Mouse (Mus musculus) liver, embryonic 14.5 days (tissue): ENCODE data around the gene Eif5a. TPM values are rescaled to one million over a fixed set of nuclear protein-coding genes. Genes with fewer than 3 reads are reported as not detected.
A peak's percentile ranks its signal among the peaks of the same experiment; 100 is the strongest.

Source experiments
- ATAC-seq: fragments of 200-750 bp; cut with Nextera tagmentation; 2 replicates; pipeline ENCODE4 v1.8.0; 2017; ENCODE audit warnings: moderate number of reproducible peaks, mild to moderate bottlenecking, moderate library complexity; ENCODE audit not compliant: insufficient read depth
- DNase-seq, 3 experiments: peaks; one replicate each; pipeline ENCODE4 v3.0.0-alpha.2; 2012 to 2013; ENCODE audit warnings: low read depth in 3 of 3, low spot score in 3 of 3
- H3K27ac ChIP-seq: fragments of 300-500 bp; sonication (generic); 2 replicates; pipeline ENCODE4 v1.5.1; 2014; ENCODE audit warnings: moderate library complexity, mild to moderate bottlenecking, control low read depth, inconsistent platforms
- H3K27me3 ChIP-seq: fragments of 300-500 bp; sonication (generic); 2 replicates; pipeline ENCODE4 v1.6.1; 2014; ENCODE audit warnings: mild to moderate bottlenecking, low read length, moderate library complexity; ENCODE audit not compliant: control insufficient read depth, insufficient read depth
- H3K36me3 ChIP-seq: fragments of 300-500 bp; sonication (generic); replicated peaks from 2 replicates; pipeline ENCODE4 v1.6.1; 2014; ENCODE audit warnings: low read depth; ENCODE audit not compliant: control insufficient read depth, insufficient read depth
- H3K4me1 ChIP-seq, 2 experiments: fragments of 200-500 bp in 1 of 2; fragments of 300-500 bp in 1 of 2; sonication (generic) in 1 of 2; replicated peaks; 2 replicates each; pipeline ENCODE4 v1.6.1; 2012 to 2014; ENCODE audit warnings: antibody characterized with exemption in 1 of 2, inconsistent platforms in 1 of 2, low read length in 1 of 2; ENCODE audit not compliant: control insufficient read depth in 2 of 2, insufficient read depth in 2 of 2
- H3K4me2 ChIP-seq: fragments of 300-500 bp; sonication (generic); 2 replicates; pipeline ENCODE4 v1.6.1; 2014; ENCODE audit warnings: low read depth, mild to moderate bottlenecking, control low read depth, moderate library complexity
- H3K4me3 ChIP-seq, 2 experiments: fragments of 200-500 bp in 1 of 2; fragments of 300-500 bp in 1 of 2; sonication (generic) in 1 of 2; 2 replicates each; pipeline ENCODE4 v1.5.1; 2012 to 2014; ENCODE audit warnings: low read depth in 2 of 2, low read length in 2 of 2, mild to moderate bottlenecking in 2 of 2, control low read depth in 1 of 2, inconsistent platforms in 1 of 2, moderate library complexity in 1 of 2; ENCODE audit not compliant: insufficient read depth in 1 of 2
- H3K9ac ChIP-seq: fragments of 300-500 bp; sonication (generic); replicated peaks from 2 replicates; pipeline ENCODE4 v1.6.1; 2014; ENCODE audit warnings: mild to moderate bottlenecking, control low read depth, moderate library complexity
- H3K9me3 ChIP-seq: fragments of 300-500 bp; sonication (generic); 2 replicates; pipeline ENCODE4 v1.6.1; 2016; ENCODE audit warnings: low read length, mixed read lengths; ENCODE audit not compliant: control insufficient read depth
- CTCF ChIP-seq: IDR thresholded peaks from 2 replicates; pipeline ENCODE4 v1.5.1; 2016; ENCODE audit warnings: antibody characterized with exemption, low read depth, control low read depth
- EP300 ChIP-seq: IDR thresholded peaks from 2 replicates; pipeline ENCODE4 v1.6.1; 2016; ENCODE audit warnings: antibody characterized with exemption, low read depth
- WGBS: fragments of 180-500 bp; shearing (Covaris S2); extraction: QIAGEN DNeasy Blood & Tissue Kit; methylation state at CpG from one replicate; pipeline ENCODE4 v1.1.7; 2014; ENCODE audit not compliant: insufficient replicate concordance; 5-methylcytosine and 5-hydroxymethylcytosine counted together
- polyA plus RNA-seq, 2 experiments: library from polyadenylated mRNA; depleted of rRNA in 1 of 2; stranded (reverse) in 1 of 2; unstranded in 1 of 2; fragments of >200 nt; fragmentation: Nextera tagmentation in 1 of 2; extraction: Ambion mirVana in 1 of 2; gene quantifications; 2 replicates each; pipeline versions ENCODE4 v1.2.1 to v1.2.3; 2012 to 2014

Eif5a gene
- polyA plus RNA-seq, 2 experiments, result 846 to 1,316 TPM

DNA sequence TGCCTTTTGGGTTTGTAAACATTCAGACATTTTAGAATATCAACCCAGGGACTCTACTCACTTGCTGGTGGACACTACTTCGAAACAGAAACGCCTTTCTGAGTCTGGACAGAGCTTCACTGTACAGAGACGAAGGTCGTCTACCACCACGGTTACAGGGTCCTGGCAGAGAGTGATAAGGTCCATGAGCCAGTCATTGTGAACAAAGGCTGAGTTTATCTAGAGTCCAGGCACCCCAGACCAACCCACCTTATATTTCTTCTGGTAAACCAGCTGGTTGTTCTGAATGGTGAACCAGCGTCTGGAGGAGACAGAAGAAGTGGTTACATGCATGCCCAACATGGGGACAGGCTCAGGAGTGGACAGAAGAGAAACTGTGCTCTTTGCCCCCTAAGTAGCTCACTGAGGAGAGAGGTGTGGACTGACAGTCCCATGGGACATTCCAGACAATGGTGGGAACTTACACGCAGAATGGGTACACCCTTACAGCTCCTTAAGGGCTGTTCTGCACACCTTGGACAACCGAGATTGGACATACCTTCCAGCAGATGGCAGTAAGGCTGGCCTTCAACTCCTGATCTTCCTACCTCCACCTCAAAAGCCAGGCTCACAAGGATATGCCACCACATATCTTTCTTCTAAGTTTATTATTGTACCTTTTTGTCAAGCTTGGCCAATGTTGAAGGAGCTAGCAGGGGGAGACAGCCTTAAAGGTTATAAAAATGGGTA is 34.7 kb downstream of the Eif5a start:
- no peaks in the 10 kb centered on the region for H3K9me3 ChIP-seq
- DNase-seq (peak in 1 of 3 experiments; percentile 59), ATAC-seq (peak; percentile 87)
- H3K4me2 ChIP-seq, result peak overlapping the region; percentile 42
- no peaks in the 10 kb centered on the region for H3K36me3 ChIP-seq
- peak overlapping the region; percentile 69 for H3K27ac ChIP-seq
- TF ChIP-seq CTCF, result peak; percentile 84
- TF ChIP-seq EP300, result peak; percentile 73
- H3K4me3 ChIP-seq, result no peak overlapping the region
- 8% methylated on average over 8 of the region's 8 CpGs for WGBS
- peaks cover 12 to 26% of the 10 kb centered on the region in 2 experiments for H3K4me1 ChIP-seq
- H3K9ac ChIP-seq, result peak overlapping the region; percentile 27; the same call in 1 of the 2 replicates
- no peaks in the 10 kb centered on the region for H3K27me3 ChIP-seq

DNA sequence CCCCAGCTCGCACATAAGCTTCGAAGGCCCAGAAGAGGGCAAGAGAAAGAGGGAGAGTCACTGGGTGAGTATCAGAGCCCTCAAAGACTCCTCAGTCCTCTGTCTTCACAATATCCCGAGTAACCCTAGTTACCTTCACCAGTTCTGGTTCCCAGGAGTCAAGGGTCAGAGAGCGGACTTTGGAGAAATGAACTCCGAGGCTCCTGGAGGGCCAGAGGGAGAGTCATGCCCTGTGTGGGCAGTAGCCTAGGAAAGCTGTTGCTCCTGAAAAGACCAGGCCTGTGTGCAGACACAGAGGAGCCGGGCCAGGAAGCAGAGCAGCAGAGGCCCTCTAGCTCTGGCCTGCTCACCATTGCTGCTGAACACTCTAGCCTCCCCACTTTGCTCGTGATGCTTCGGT is 37.1 kb downstream of the Eif5a start:
- H3K4me1 ChIP-seq, result peaks cover 19 to 30% of the 10 kb centered on the region in 2 experiments
- ATAC-seq, result no peak
- H3K4me2 ChIP-seq, result no peak overlapping the region
- H3K4me3 ChIP-seq, result no peak overlapping the region
- no peaks in the 10 kb centered on the region for H3K27me3 ChIP-seq
- TF ChIP-seq EP300 (no peak), CTCF (no peak)
- no peak for DNase-seq
- no peak overlapping the region for H3K9ac ChIP-seq
- no peaks in the 10 kb centered on the region for H3K36me3 ChIP-seq
- WGBS, result 67% methylated on average over 8 of the region's 8 CpGs
- no peak overlapping the region for H3K27ac ChIP-seq
- H3K9me3 ChIP-seq, result no peaks in the 10 kb centered on the region

DNA sequence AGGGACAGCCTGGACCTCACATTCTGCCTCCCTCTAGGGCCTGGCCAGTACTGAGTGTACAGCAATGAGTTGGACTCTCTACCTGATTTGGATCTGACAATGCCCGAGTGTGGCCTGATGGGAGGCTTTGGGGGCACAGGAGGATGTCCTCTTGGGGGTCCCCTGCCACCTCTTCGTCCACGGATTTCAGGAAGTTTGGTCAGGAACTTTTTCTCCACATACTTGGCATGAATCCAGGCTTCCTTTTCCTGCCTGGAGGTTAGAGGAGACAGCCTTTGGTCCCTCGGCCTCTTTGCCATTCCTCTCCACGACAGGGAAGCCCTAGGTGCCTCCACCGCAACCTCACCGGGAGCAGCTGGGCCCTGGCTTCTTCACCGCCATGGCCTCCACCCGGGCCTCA is 37.5 kb downstream of the Eif5a start:
- Histone ChIP-seq H3K36me3 (no peaks in the 10 kb centered on the region), H3K4me3 (no peak overlapping the region), H3K4me1 (peaks cover 23 to 34% of the 10 kb centered on the region in 2 experiments), H3K27ac (no peak overlapping the region), H3K9ac (no peak overlapping the region), H3K27me3 (no peaks in the 10 kb centered on the region), H3K4me2 (no peak overlapping the region), H3K9me3 (no peaks in the 10 kb centered on the region)
- TF ChIP-seq EP300 (no peak), CTCF (no peak)
- WGBS, result 73% methylated on average over 9 of the region's 9 CpGs
- no peak for DNase-seq
- ATAC-seq, result no peak

DNA sequence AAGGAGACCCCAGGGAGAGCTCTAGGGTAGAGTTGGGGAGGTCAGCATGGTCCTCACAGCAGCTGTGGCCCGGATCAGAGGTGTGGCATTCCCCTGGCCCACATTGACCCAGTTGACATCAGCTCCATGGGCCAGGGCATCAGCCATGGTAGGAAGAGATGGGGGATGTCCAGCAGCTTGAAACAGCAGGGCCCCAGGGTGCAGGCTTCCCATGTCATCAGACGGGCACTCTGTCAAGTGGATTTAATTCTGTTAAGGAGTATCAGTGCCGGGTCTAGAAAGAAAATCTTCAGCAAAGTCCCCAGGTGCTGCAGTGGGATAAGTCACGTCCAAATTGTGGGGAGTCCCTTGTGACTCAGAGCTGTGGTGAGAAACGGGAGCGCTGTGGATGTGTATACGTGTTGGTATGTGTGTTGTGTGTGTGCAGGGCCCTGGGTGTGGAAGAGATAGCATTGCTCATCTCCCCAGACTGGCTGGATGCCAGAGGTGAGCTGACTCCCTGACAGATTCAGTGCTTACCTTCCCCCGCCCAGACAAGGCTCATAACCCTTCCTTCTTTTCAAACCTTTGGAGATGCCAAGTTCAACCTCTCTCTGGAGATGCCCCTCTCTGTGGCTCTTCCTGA is 38.1 kb downstream of the Eif5a start:
- TF ChIP-seq CTCF (no peak), EP300 (no peak)
- no peaks in the 10 kb centered on the region for H3K27me3 ChIP-seq
- WGBS, result 65% methylated on average over 8 of the region's 8 CpGs
- no peak overlapping the region for H3K9ac ChIP-seq
- no peaks in the 10 kb centered on the region for H3K9me3 ChIP-seq
- peaks cover 29 to 40% of the 10 kb centered on the region in 2 experiments for H3K4me1 ChIP-seq
- ATAC-seq (no peak), DNase-seq (no peak)
- no peak overlapping the region for H3K4me2 ChIP-seq
- no peak overlapping the region for H3K27ac ChIP-seq
- no peak overlapping the region for H3K4me3 ChIP-seq
- H3K36me3 ChIP-seq, result no peaks in the 10 kb centered on the region

DNA sequence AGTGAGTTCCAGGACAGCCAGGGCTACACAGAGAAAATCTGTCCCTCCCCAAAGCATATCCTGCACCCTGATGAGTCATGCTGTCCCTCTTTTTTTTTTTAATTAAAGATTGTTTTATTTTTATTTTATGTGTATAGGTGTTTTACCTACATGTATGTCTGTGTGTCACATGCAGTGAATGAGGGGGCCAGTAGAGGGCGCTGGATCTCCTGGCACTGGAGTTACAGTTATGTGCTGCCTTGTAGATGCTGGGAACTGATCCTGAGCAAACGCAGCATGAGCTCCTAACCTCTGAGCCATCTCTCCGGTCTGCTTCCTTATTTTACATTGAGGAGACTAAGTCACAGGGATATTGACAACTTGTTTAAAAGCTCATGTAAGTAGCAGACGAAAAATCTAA is 38.7 kb downstream of the Eif5a start:
- 65% methylated on average over 4 of the region's 4 CpGs for WGBS
- no peak for TF ChIP-seq EP300
- TF ChIP-seq CTCF, result peak; percentile 80

More for the DNA sequence above, 38.7 kb downstream of the Eif5a start:
- Histone ChIP-seq H3K4me2 (no peak overlapping the region), H3K4me1 (peaks cover 33 to 44% of the 10 kb centered on the region in 2 experiments), H3K4me3 (no peak overlapping the region), H3K27ac (no peak overlapping the region), H3K36me3 (no peaks in the 10 kb centered on the region), H3K9me3 (no peaks in the 10 kb centered on the region), H3K27me3 (no peaks in the 10 kb centered on the region), H3K9ac (no peak overlapping the region)
- DNase-seq (no peak), ATAC-seq (no peak)
